Mouse (Mus musculus) central nervous system, embryonic 11.5 days (tissue): Measurements from ENCODE around the gene Lypd1. TPM values are rescaled to one million over a fixed set of nuclear protein-coding genes. Genes with fewer than 3 reads are reported as not detected.

ENCODE experiments used
- polyA plus RNA-seq: library from polyadenylated mRNA; depleted of rRNA; stranded (reverse); fragments of >200 nt; gene quantifications from 2 replicates; pipeline ENCODE4 v1.2.3, GENCODE M21; 2012; rRNA removed

The Lypd1 gene
- 5.9 and 10.2 TPM in 2 replicates for polyA plus RNA-seq

GRCm38 (mm10) chr1:125912601-125913600 lies at the start of gene Lypd1:
TSS of gene Lypd1 (minus strand) at chr1:125913101.

Other genes starting within 250 kb of the Lypd1 start
- 0.32 and 0.40 TPM in 2 replicates for gene Gpr39, start 236.1 kb downstream of the Lypd1 start, polyA plus RNA-seq